Mouse (Mus musculus) thymus, postnatal 0 days (tissue): ENCODE results near the gene Rhbg. TPM values are rescaled to one million over a fixed set of nuclear protein-coding genes. Genes with fewer than 3 reads are reported as not detected.

Experiments
- microRNA-seq: library from miRNA; unstranded; fragments of <30 nt; microRNA quantifications from one replicate; pipeline ENCODE4, GENCODE M21; 2016; ENCODE audit warnings: borderline number of aligned reads
- polyA plus RNA-seq: library from polyadenylated mRNA; unstranded; fragments of >200 nt; fragmentation: Nextera tagmentation; extraction: Ambion mirVana; gene quantifications from 2 replicates; pipeline ENCODE4 v1.2.1, GENCODE M21; 2015

Gene Rhbg
- polyA plus RNA-seq, 1 experiment from 2014 or later: 0.66 TPM

Small RNAs within 50 kb of the gene (microRNA-seq; reads per million reads assigned to microRNA genes)
- not detected for gene Gm25641
- not detected for gene Mir3093
- gene Mir9-1: not detected

Other genes with a start within 250 kb of the Rhbg start
- 0.16 TPM in 1 of 2 replicates, not detected in the other for gene Hapln2, start 227.1 kb downstream of the Rhbg start, polyA plus RNA-seq
- 34.6 and 37.4 TPM in 2 replicates for gene Gpatch4, start 211.6 kb downstream of the Rhbg start, polyA plus RNA-seq
- 145 and 155 TPM in 2 replicates for gene Naxe, start 196.2 kb downstream of the Rhbg start, polyA plus RNA-seq
- 0.69 and 0.76 TPM in 2 replicates for gene Ttc24, start 176.4 kb downstream of the Rhbg start, polyA plus RNA-seq
- gene Iqgap3, start 172.7 kb downstream of the Rhbg start, polyA plus RNA-seq: 5.8 and 6.1 TPM in 2 replicates
- gene Mef2d, start 112.3 kb downstream of the Rhbg start, polyA plus RNA-seq: 32.0 and 32.2 TPM in 2 replicates
- gene Gm38392, start 32.5 kb upstream of the Rhbg start, polyA plus RNA-seq: 0.33 TPM in 1 of 2 replicates, not detected in the other
- 15.6 and 16.2 TPM in 2 replicates for gene Tsacc, start 42.3 kb upstream of the Rhbg start, polyA plus RNA-seq
- gene Cct3, start 42.4 kb upstream of the Rhbg start, polyA plus RNA-seq: 401 and 428 TPM in 2 replicates
- gene Glmp, start 70.3 kb upstream of the Rhbg start, polyA plus RNA-seq: 209 and 236 TPM in 2 replicates
- gene Tmem79, start 81.4 kb upstream of the Rhbg start, polyA plus RNA-seq: 3.0 and 4.1 TPM in 2 replicates
- gene Smg5, start 81.6 kb upstream of the Rhbg start, polyA plus RNA-seq: 30.0 and 35.4 TPM in 2 replicates
- 0.49 and 0.56 TPM in 2 replicates for gene Paqr6, start 109.9 kb upstream of the Rhbg start, polyA plus RNA-seq
- gene Bglap3, start 118.0 kb upstream of the Rhbg start, polyA plus RNA-seq: 2.6 TPM in 2 replicates
- 0.83 and 1.1 TPM in 2 replicates for gene Bglap2, start 124.0 kb upstream of the Rhbg start, polyA plus RNA-seq
- gene Bglap, start 129.8 kb upstream of the Rhbg start, polyA plus RNA-seq: 0.80 and 1.2 TPM in 2 replicates
- 144 and 151 TPM in 2 replicates for gene Pmf1, start 155.6 kb upstream of the Rhbg start, polyA plus RNA-seq
- 9.6 and 12.3 TPM in 2 replicates for gene Slc25a44, start 170.4 kb upstream of the Rhbg start, polyA plus RNA-seq
- gene Sema4a, start 206.5 kb upstream of the Rhbg start, polyA plus RNA-seq: 14.6 and 15.1 TPM in 2 replicates